Mouse (Mus musculus) lung, embryonic 14.5 days (tissue): ENCODE measurements around the gene Asb3. TPM values are rescaled to one million over a fixed set of nuclear protein-coding genes. Genes with fewer than 3 reads are reported as not detected.
"Not testable (repeated sequence)": the region's sequence is repeated elsewhere in the genome, so short reads cannot be mapped to it uniquely, and the experiment has no call there.

ENCODE experiments used
- ATAC-seq: fragments of 200-750 bp; cut with Nextera tagmentation; 2 replicates; pipeline ENCODE4 v1.8.0; 2017; ENCODE audit warnings: mild to moderate bottlenecking, moderate TSS enrichment, moderate library complexity; ENCODE audit not compliant: insufficient read depth
- DNase-seq: peaks from one replicate; pipeline ENCODE4 v3.0.0-alpha.2; 2015
- H3K27ac ChIP-seq: fragments of 300-500 bp; sonication (generic); 2 replicates; pipeline ENCODE4 v1.5.1; 2014; ENCODE audit warnings: low read depth, mild to moderate bottlenecking, moderate library complexity
- H3K27me3 ChIP-seq: fragments of 300-500 bp; sonication (generic); 2 replicates; pipeline ENCODE4 v1.6.1; 2014; ENCODE audit warnings: low read length, control low read depth; ENCODE audit not compliant: insufficient read depth
- H3K36me3 ChIP-seq: fragments of 300-500 bp; sonication (generic); 2 replicates; pipeline ENCODE4 v1.6.1; 2014; ENCODE audit warnings: control low read depth; ENCODE audit not compliant: insufficient read depth
- H3K4me1 ChIP-seq: fragments of 300-500 bp; sonication (generic); 2 replicates; pipeline ENCODE4 v1.6.1; 2014; ENCODE audit warnings: antibody characterized with exemption, control low read depth; ENCODE audit not compliant: insufficient read depth
- H3K4me2 ChIP-seq: fragments of 300-500 bp; sonication (generic); 2 replicates; pipeline ENCODE4 v1.6.1; 2014; ENCODE audit warnings: mild to moderate bottlenecking
- H3K4me3 ChIP-seq: fragments of 300-500 bp; sonication (generic); 2 replicates; pipeline ENCODE4 v1.5.1; 2014; ENCODE audit warnings: low read depth, low read length
- H3K9ac ChIP-seq: fragments of 300-500 bp; sonication (generic); 2 replicates; pipeline ENCODE4 v1.6.1; 2014
- H3K9me3 ChIP-seq: fragments of 300-500 bp; sonication (generic); 2 replicates; pipeline ENCODE4 v1.6.1; 2016; ENCODE audit warnings: low read depth, low read length, control low read depth
- CTCF ChIP-seq: IDR thresholded peaks from 2 replicates; pipeline ENCODE4 v1.5.1; 2016; ENCODE audit warnings: antibody characterized with exemption, low read depth
- WGBS: fragments of 180-500 bp; shearing (Covaris S2); extraction: QIAGEN DNeasy Blood & Tissue Kit; methylation state at CpG from one replicate; pipeline ENCODE4 v1.1.7; 2014; 5-methylcytosine and 5-hydroxymethylcytosine counted together
- polyA plus RNA-seq: library from polyadenylated mRNA; unstranded; fragments of >200 nt; fragmentation: Nextera tagmentation; extraction: Ambion mirVana; gene quantifications from 2 replicates; pipeline ENCODE4 v1.2.1, GENCODE M21; 2014

Asb3 gene
- polyA plus RNA-seq, 1 experiment from 2014 or later: 27.5 TPM

- Histone ChIP-seq H3K4me3 (no peak overlapping the region), H3K36me3 (no peaks in the 10 kb centered on the region), H3K27me3 (no peaks in the 10 kb centered on the region), H3K9ac (no peak overlapping the region), H3K9me3 (no peaks in the 10 kb centered on the region), H3K27ac (no peak overlapping the region), H3K4me2 (no peak overlapping the region), H3K4me1 (no peaks in the 10 kb centered on the region)
- 69% methylated on average over 2 of the region's 2 CpGs for WGBS
- no peak for TF ChIP-seq CTCF
- ATAC-seq (no peak), DNase-seq (no peak)
These were observed 113.5 kb downstream of the Asb3 start for GRCm38 (mm10) chr11:30998704-30999103.

GRCm38 (mm10) chr11:31000028-31000427 is 114.8 kb downstream of the Asb3 start:
- Histone ChIP-seq H3K9me3 (no peaks in the 10 kb centered on the region), H3K4me2 (no peak overlapping the region), H3K4me3 (no peak overlapping the region), H3K27me3 (no peaks in the 10 kb centered on the region), H3K9ac (no peak overlapping the region), H3K36me3 (no peaks in the 10 kb centered on the region), H3K27ac (no peak overlapping the region), H3K4me1 (no peaks in the 10 kb centered on the region)
- no peak for TF ChIP-seq CTCF
- WGBS: 80% methylated on average over 2 of the region's 2 CpGs
- DNase-seq (no peak), ATAC-seq (no peak)

- H3K9ac ChIP-seq: no peak overlapping the region
- H3K4me2 ChIP-seq: no peak overlapping the region
- H3K27me3 ChIP-seq: no peaks in the 10 kb centered on the region
- no peaks in the 10 kb centered on the region for H3K9me3 ChIP-seq
- no peaks in the 10 kb centered on the region for H3K36me3 ChIP-seq
- H3K4me3 ChIP-seq: no peak overlapping the region
- H3K4me1 ChIP-seq: no peaks in the 10 kb centered on the region
- TF ChIP-seq CTCF: no peak
- ATAC-seq (peak; percentile 44; the same call in 1 of the 2 replicates), DNase-seq (no peak)
- 76% methylated on average over 4 of the region's 4 CpGs for WGBS
- H3K27ac ChIP-seq: no peak overlapping the region
These were observed 116.1 kb downstream of the Asb3 start for GRCm38 (mm10) chr11:31001169-31001908.

- H3K4me3 ChIP-seq, H3K9me3 ChIP-seq, H3K27me3 ChIP-seq, H3K4me1 ChIP-seq, H3K9ac ChIP-seq, H3K4me2 ChIP-seq, DNase-seq, H3K27ac ChIP-seq, H3K36me3 ChIP-seq, ATAC-seq: not testable (repeated sequence)
- WGBS: 84% methylated on average over 1 of the region's 1 CpGs
These were observed 124.5 kb downstream of the Asb3 start for GRCm38 (mm10) chr11:31009668-31010067.

- not testable (repeated sequence) for H3K4me1 ChIP-seq, H3K4me2 ChIP-seq, H3K4me3 ChIP-seq, ATAC-seq, H3K27ac ChIP-seq, H3K27me3 ChIP-seq, H3K9ac ChIP-seq, H3K36me3 ChIP-seq, H3K9me3 ChIP-seq, DNase-seq
- 61% methylated on average over 15 of the region's 15 CpGs for WGBS
These were observed 132.2 kb downstream of the Asb3 start for GRCm38 (mm10) chr11:31017466-31017865.

- DNase-seq (no peak), ATAC-seq (no peak)
- Histone ChIP-seq H3K4me1 (no peaks in the 10 kb centered on the region), H3K9ac (no peak overlapping the region), H3K36me3 (0 out of 2 replicates have a peak, but pooled peaks cover 2% of the 10 kb centered on the region), H3K27ac (no peak overlapping the region), H3K9me3 (peaks cover under 1% of the 10 kb centered on the region), H3K4me2 (no peak overlapping the region), H3K27me3 (no peaks in the 10 kb centered on the region), H3K4me3 (no peak overlapping the region)
- TF ChIP-seq CTCF: no peak
- WGBS: 92% methylated on average over 4 of the region's 4 CpGs
These were observed 149.7 kb downstream of the Asb3 start for GRCm38 (mm10) chr11:31034958-31035357.

- H3K4me3 ChIP-seq: no peak overlapping the region
- no peaks in the 10 kb centered on the region for H3K27me3 ChIP-seq
- no peaks in the 10 kb centered on the region for H3K9me3 ChIP-seq
- no peak for ATAC-seq
- no peak overlapping the region for H3K4me2 ChIP-seq
- no peak overlapping the region for H3K9ac ChIP-seq
- H3K4me1 ChIP-seq: no peaks in the 10 kb centered on the region
- TF ChIP-seq CTCF: no peak
- peaks cover 5% of the 10 kb centered on the region; the same call in 1 of the 2 replicates for H3K36me3 ChIP-seq
- DNase-seq: no peak
- WGBS: 91% methylated on average over 10 of the region's 10 CpGs
- H3K27ac ChIP-seq: no peak overlapping the region
These were observed 204.8 kb downstream of the Asb3 start for GRCm38 (mm10) chr11:31089973-31090372.
